Mouse (Mus musculus) left cerebral cortex, postnatal 36 days (tissue): Measurements from ENCODE around the gene Fmod. TPM values are rescaled to one million over a fixed set of nuclear protein-coding genes. Genes with fewer than 3 reads are reported as not detected.

Source experiments
- DNase-seq, 2 experiments: peaks; one replicate each; pipeline ENCODE4 v3.0.0; 2021 to 2022; ENCODE audit warnings: low spot score in 2 of 2, mixed read lengths in 1 of 2
- intact Hi-C: fragments of 180-260 bp; cut with DNase I; formaldehyde crosslinking; loops from one replicate; pipeline ENCODE4 v1.15.1; 2025
- total RNA-seq, 2 experiments: library from RNA; stranded (reverse); gene quantifications; 2 replicates each; pipeline ENCODE4 v1.2.3; 2021

Gene Fmod
- 10 to 100 TPM; 12.7 to 22.2 TPM for total RNA-seq

DNA sequence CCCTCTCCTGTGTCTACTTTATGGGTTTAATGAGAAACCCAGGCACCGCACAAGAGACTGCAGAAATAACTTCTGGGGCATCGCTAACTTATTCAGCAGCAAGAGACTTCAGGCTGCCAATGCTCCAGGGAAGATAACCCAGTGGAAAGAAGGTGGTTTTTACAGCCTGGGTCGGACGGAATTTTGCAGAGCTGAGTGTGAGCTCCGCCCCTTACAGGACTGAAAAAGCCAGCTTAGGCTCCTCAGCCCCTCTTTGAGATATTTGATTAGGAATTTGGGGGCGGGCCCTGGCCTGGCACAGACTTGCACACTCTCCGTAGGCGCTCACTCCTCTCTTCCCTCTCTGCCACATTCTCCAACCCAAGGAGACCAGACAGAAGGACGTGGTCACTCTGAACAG lies at the start of gene Fmod:
Gene Fmod, plus strand, starts transcription at position 83 of the 400 bp plus-strand sequence.
- DNase-seq, result no peak
- intact Hi-C loops, result no loop called here

DNA sequence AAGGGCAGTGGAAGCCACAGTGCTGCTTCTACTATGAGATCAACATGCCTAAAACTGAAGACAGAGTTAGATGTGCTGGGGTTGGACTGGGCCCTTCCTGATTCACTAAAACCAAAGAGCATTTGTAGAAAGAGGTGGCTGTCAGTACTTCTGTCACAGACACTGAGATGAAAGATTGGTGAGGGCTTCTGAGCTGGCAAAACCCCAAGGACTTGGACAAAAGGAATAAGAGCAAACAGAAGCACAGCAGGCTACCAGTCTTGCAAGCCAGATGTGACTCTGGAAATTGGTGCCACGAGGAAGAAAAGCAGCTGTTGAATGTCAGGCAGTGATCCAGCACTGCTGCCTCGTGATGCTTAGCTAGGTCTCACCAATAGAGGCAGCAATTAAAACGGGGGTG lies 48.2 kb upstream of the Fmod start:
- no peak for DNase-seq
- intact Hi-C loops, result no loop called here

DNA sequence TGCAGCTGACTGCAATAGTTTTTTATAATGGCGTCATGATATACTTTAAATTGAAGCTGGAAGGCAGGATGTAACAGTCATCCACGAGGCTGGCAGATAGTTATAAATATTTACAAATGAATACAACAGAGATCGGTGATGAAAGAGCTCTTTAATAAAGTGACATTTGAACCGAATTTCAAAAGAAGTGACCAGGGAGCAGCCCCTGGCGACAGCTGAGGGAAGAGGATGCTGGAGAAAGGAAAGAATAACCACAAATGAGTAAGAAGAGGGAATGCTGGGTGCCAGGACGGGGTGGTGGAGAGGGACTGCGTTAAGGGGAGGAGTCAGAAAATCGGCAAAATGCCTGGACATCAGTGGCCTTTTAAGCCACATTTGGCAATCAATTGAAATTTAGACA lies 45.8 kb upstream of the Fmod start:
- no peak for DNase-seq
- intact Hi-C loops, result no loop called here

GRCm38 (mm10) chr1:134005490-134005889 lies 31.6 kb upstream of the Fmod start:
- no peak for DNase-seq
- intact Hi-C loops, result no loop called here

GRCm38 (mm10) chr1:134006105-134006764 lies 30.8 kb upstream of the Fmod start:
- DNase-seq, result no peak
- intact Hi-C loops, result no loop called here

DNA sequence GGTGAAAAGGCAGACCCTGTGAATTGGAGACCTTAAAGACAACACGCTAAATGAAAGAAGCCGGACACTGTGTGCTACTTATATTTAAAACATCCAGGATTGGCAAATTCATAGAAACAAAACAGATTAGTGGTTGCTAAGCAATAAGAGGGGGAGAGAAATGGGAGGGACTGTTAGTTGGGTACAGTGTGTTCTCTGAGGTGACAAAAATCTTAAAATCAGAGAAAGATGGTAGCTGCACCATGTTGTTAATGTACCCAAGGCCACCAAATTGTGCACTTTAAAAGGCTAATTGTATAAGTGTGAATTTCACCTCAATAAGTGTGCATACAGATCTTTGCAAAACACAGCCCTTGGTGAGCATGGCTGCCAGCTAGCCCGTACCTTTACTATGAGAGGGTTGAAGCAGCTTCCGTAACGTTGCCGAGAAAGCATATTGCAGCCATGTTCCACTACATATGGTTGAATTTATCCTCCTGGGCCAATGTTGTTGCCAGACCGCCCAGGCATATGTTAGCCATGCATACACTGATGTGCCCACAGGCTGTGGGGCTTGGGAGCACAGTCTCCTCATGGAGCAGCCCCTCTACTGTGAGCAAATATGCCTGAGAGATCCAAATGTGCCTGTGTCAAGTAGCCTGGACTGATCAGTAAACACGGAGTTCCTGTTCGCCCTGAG lies 12.6 kb upstream of the Fmod start:
- no peak for DNase-seq
- intact Hi-C loops, result no loop called here

DNA sequence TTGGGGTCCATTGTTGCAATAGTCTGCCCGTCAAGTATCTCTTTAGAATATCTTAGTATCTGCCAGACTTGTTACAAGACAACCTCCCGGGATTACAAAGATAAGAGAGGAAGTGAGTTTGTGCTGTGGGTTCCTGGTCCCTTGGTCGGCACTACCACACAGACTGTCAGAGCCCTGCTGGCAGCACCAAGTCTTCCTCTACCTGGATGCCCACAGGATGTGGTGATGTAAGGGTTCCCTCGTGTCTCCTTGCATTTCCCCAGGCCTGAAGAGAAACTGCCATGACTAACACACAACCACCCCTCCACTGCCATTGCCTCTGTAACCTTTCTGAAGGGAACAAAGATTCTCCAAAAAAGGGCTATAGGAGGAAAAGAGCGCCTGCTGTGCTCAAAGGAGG lies 11.1 kb upstream of the Fmod start:
- intact Hi-C loops, result no loop called here
- DNase-seq, result no peak

DNA sequence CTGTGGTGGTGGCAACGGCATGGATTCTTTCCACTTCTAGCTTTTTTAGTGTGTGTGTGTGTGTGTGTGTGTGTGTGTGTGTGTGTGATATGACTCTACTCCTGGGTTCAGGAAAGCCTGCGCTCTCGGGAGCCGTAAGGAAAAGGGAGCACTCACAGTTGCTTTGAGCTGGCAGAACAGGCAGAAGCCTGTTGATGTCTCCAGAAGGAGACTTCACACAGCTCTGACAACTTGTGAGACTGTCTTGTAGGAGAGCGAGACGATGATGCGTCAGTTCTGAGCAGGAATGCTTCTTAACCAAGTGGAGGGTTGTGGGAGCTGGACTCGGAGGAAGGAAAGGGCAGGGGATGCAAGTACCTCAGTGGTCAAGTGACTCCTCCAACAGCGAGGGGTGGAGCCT lies 10.3 kb upstream of the Fmod start:
- intact Hi-C loops, result no loop called here
- DNase-seq, result no peak

DNA sequence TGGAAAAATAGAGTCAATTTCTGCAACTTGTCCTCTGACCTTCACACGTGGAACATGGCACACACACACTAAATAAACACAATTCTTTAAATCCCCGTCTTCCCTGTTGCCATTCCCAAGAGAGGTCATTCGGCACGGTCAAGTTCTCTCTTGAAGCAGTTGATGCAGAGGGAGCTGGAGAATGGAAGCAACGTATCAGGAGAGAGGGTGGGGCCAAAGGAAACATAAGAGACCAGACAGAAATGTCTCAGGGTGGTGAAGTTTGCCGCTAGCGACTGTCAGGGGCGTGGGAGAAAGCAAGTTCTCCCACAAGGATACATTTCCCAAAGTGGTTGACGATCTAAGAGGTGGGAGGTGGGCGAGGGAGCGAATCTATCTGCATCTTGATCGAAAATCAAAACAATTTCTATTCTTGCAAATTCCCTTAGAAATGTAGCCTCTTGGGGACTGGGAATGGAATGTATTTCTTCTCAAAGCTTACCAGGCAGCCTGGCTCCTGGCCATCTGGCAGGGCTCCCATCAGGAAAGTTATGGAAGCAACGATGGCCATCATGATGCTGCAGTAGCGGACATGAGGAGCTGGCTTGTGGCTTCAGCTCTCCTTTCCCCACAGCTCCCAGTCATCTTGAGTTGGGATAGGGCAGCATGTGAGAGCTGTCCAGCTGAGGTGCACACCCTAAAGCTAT lies 8.8 kb upstream of the Fmod start:
- intact Hi-C loops, result no loop called here
- DNase-seq, result peak; percentile 30

- DNase-seq, result no peak
- intact Hi-C loops, result no loop called here
These were observed 562 bp upstream of the Fmod start for GRCm38 (mm10) chr1:134036492-134036891.

GRCm38 (mm10) chr1:134038336-134038735 lies 1.3 kb downstream of the Fmod start:
- intact Hi-C loops, result no loop called here
- DNase-seq, result no peak

DNA sequence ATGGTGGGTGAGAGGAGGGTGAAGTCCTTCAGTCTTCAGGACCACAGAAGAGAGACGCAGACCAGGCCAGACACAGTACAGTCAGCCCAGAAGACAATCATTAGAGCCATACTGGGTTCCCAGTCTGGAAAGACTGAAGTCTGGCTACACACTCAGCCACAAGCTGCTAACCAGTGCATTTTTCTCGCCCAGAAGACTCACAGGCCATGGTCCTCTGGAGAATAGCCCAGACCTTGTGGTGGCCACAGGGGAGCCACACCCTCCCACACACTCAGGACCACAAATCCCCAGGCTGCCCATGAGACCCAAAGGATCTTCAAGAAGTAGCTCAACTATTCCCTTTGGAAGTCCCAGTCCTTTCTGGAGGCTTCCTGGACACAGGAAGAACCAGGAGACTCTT lies 2.3 kb downstream of the Fmod start:
- DNase-seq, result no peak

GRCm38 (mm10) chr1:134041900-134042299 lies 4.8 kb downstream of the Fmod start:
- DNase-seq, result no peak

More for the DNA sequence above, 2.3 kb downstream of the Fmod start:
- intact Hi-C loops, result no loop called here

GRCm38 (mm10) chr1:134042341-134042740 lies 5.3 kb downstream of the Fmod start:
- intact Hi-C loops, result no loop called here
- no peak for DNase-seq

More at GRCm38 (mm10) chr1:134041900-134042299, 4.8 kb downstream of the Fmod start:
- intact Hi-C loops, result no loop called here

GRCm38 (mm10) chr1:134044805-134045204 lies 7.8 kb downstream of the Fmod start:
- no peak for DNase-seq
- intact Hi-C loops, result loop anchor here (5.0 kb wide), 1 partner anchor 413 kb away; no protein-coding TSS in a partner anchor

GRCm38 (mm10) chr1:134045971-134046370 lies 8.9 kb downstream of the Fmod start:
- intact Hi-C loops, result loop anchor here (2.0 to 5.0 kb wide), 2 partner anchors 85 to 414 kb away; no protein-coding TSS in a partner anchor
- DNase-seq, result peak; percentile 80 to 85

DNA sequence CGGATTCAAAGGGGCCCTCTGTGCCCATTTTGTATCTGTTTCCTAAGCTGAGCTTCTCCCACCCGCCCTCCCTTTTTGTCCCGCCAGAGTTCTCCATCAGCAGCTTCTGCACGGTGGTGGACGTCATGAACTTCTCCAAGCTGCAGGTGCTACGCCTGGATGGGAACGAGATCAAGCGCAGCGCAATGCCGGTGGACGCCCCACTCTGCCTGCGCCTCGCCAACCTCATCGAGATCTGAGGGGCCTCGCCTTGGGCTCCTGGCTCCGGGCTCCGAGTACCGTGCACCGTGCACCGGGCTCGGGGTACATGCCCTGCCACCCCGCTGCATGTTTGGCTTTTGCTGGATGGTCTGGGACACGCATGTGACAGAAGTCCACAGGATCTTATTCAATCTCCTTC lies 9.3 kb downstream of the Fmod start:
- no peak for DNase-seq
- intact Hi-C loops, result loop anchor here (2.0 to 5.0 kb wide), 2 partner anchors 86 to 414 kb away; no protein-coding TSS in a partner anchor

DNA sequence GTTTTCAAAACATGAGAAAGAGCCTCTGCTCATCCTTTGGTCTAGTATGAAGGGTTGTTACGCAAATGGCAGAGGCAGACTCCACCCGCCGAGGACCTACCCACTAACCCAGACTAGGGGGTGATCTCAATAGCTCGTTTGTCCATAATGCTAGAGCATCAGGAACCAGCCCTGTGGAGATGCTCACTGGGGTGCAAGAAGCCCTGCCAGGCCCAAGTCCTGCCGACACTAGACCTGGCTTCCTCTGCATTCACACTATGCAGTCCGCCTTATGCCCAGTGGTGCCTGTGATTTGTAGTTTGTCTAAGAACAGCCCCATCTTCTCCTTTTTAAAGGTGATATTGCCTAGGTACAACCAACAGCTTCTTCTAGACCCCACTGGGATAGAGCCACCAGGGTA lies 10.4 kb downstream of the Fmod start:
- intact Hi-C loops, result loop anchor here (2.0 to 5.0 kb wide), 2 partner anchors 87 to 415 kb away; no protein-coding TSS in a partner anchor

DNA sequence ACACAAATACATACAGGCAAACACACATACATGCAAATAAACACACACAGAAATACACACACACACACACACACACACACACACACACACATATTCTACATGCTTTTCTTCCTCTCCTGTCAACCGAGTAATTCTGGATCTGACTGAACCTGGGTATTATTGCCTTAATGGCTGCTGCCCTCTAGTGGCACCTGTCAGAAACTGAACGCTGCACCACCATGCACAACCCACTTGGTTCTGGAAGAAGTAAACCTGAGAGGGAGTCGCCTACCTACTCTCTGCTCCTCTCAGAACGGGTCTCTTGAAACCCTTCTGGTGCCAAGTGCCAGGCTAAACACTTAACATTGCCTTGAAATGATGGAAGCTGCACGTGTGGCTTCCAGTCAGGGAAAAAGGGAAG lies 11.7 kb downstream of the Fmod start:
- DNase-seq, result peak; percentile 68 to 77
- intact Hi-C loops, result loop anchor here (1.0 to 5.0 kb wide), 3 partner anchors 137 to 416 kb away; no protein-coding TSS in a partner anchor

More for the DNA sequence above, 10.4 kb downstream of the Fmod start:
- no peak for DNase-seq

DNA sequence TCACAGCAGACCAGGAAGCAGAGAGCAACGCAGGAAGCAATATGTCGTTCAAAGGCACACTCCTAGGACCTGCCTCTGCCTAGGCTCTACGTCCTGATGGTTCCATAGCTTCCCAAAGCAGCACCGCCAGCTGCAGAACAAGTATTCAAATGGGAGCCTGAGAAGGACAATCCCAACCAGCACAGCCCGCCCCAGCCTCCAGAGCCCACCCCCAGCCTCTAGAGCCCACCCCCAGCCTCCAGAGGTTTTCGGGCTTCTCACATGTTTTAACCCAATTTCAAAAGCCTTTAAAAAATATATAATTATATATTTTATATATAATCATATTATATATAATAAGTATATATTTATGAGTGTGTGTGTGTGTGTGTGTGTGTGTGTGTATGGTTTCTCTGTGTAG lies 12.5 kb downstream of the Fmod start:
- DNase-seq, result no peak
- intact Hi-C loops, result loop anchor here (5.0 kb wide), 1 partner anchor 417 kb away; no protein-coding TSS in a partner anchor
